Mouse (Mus musculus) G1E (cell line): Measurements from ENCODE around the gene Erbb4.

ENCODE experiments used
- CTCF ChIP-seq: IDR thresholded peaks from 2 replicates; pipeline ENCODE4 v1.5.1; 2012; ENCODE audit warnings: low read depth, low read length, inconsistent platforms, mixed read lengths
- GATA1 ChIP-seq: IDR thresholded peaks from 2 replicates; pipeline ENCODE4 v1.6.1; 2012; ENCODE audit warnings: borderline replicate concordance, low read length, inconsistent platforms, mixed read lengths
- GATA2 ChIP-seq: IDR thresholded peaks from 2 replicates; pipeline ENCODE4 v1.6.1; 2012; ENCODE audit warnings: low read depth, low read length, inconsistent platforms, borderline replicate concordance

- TF ChIP-seq CTCF: no peak
- no peak for TF ChIP-seq GATA1
- TF ChIP-seq GATA2: no peak
Measured at GRCm38 (mm10) chr1:69105096-69105492, 2.8 kb downstream of the Erbb4 start.
